Mouse (Mus musculus) bone marrow macrophage, adult 2 months (primary cell): ENCODE results near the gene Slc41a2.

Experiments
- CTCF ChIP-seq: IDR thresholded peaks from 2 replicates; pipeline ENCODE4 v1.5.1; 2012; ENCODE audit warnings: low read depth, mild to moderate bottlenecking, low read length, moderate library complexity
- POLR2A ChIP-seq: IDR thresholded peaks from 2 replicates; pipeline ENCODE4 v1.6.1; 2012; ENCODE audit warnings: mild to moderate bottlenecking, low read depth, low read length, borderline replicate concordance

- no peak for TF ChIP-seq CTCF
- TF ChIP-seq POLR2A, result no peak
Observed at GRCm38 (mm10) chr10:83266731-83267130, 71.0 kb downstream of the Slc41a2 start.
